Mouse (Mus musculus): ENCODE results near the gene Inip.
A peak's percentile ranks its signal among the peaks of the same experiment; 100 is the strongest.

Gene Inip

DNA sequence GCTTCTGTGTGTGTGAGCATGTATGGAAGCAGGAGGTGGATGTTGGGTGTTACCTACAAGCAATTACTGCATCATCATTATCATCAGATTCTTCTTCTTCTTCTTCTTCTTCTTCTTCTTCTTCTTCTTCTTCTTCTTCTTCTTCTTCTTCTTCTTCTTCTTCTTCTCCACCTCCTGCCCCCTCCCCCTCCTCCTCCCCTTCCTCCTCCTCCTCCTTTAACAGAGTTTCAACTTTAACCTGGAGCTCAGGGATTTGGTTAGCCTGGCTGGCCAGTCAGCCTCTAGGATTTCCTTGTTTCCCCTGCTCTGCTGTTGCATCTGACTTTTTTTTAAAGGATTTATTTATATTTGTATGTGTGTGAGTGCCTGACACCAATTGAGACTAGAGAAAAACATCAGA is at the start of gene Inip:
TSS of gene Inip (minus strand) at position 101 of the 400 bp plus-strand sequence.
- DNase-seq (ENCODE audit: low read depth, low spot score): no peak

DNA sequence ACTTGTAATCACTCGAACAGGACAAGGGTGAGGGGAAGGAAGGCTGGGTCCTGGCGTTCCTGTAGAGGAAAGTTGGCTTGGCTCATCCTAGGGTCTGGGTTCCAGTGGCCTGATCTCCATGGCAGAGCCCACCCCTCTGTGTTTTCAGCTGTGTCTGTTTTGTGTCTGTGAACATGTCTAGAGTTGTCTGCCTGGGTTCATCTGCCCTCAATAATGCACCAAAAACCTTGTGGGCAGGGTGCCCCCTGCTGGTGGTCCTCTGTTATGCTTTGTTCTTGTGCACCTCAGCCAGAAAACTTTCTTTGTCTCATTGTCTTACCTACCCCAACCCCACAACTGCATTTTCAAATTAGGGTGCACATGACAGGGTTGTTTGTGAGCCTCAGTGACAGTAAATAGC is 48.8 kb upstream of the Inip start:
- DNase-seq (ENCODE audit: low read depth, low spot score): peak; percentile 24

DNA sequence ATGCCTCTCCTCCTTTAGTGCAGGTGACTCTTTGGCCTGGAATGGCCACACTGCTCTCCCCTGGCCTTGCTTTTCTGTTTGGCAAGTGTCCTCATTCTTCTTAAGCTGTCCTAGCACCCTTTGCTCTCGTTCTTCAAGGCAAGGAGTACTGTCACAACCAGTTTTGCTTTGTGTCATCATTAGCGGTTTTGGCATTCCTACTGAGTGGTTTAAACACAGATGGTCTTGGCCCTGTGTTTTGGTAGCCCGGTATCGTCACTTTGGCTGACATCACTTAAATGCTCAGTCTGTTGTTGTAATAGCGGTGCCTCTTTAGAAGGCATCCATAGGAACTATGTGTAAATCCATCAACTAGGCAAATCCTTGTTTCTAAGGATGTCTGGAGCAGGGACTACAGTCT is 46.1 kb upstream of the Inip start:
- no peak for DNase-seq (ENCODE audit: low read depth, low spot score)

DNA sequence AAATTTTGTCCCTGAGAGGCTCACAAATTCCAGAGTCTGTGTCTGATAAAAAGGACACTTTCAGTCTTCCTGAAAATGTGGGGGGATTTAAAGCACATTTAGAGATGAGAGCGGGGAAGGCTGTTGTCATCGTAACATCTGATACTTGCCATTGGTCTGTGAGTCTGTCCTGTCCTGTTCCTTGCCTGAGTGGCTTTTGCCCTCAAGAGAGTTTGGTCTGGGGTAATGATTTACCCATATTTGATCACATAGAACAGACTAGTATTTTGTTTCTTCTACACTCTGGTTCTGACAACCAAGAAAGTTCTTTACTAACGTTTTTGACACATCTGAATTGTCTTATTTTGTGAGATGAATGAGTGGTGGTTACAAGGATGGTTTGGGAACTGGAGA is 43.9 kb upstream of the Inip start:
- no peak for DNase-seq (ENCODE audit: low read depth, low spot score)

DNA sequence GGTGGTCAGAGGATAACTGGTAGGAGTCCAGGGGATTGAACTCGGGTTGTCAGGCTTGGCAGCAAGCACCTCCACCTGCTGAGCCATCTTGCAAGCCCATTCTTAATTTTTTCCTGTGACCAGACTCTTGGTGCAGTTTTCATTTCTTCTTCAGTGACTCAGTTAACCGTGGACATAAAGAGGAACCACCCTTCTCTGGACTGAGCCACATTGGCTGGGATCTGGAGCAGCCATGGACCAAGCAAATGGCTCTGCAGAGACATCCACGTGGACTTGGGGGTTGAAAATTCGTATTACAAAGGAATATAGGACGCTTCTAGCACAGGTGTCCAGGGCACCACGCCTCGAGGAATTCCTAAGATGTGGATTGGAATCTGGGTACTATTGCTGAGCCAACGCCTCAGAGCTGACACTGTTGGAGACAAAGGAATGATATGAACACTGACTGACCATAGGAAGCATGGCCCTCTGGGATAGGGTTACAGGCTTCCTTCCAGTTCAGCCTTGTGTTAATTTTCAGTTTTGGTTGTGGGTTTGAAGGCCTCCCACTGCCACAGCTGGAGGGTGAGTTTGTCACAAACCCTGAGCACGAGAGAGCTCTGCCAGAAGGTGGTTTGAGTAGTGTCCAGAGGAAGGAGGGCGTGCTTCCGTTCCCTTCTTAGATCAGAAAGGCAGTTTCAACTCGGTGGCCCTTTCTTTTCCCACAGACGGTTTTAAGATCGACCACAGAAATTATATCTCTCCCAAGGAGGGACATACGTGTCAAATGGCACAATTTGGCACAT is 43.3 kb upstream of the Inip start:
- DNase-seq (ENCODE audit: low read depth, low spot score): no peak

DNA sequence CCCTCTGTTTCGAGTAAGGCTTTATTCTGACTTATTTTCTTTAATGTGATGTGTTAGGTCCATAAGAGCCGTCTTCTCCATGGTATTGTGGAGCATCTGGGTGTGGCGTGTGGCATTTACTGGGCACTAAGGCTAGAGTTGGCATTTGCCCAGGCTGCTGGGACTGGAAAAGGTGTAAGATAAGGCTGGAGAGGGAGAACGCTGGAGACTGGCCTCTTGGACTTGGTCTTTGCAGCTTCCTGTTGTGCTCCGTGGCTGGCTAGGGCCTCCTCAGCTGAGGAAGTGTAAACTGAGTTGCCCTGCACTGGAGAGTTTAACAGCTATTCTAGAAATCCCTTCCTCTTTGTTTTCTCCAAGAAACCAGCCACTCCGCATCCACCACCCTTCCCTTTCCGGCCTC is 36.3 kb upstream of the Inip start:
- no peak for DNase-seq (ENCODE audit: low read depth, low spot score)

DNA sequence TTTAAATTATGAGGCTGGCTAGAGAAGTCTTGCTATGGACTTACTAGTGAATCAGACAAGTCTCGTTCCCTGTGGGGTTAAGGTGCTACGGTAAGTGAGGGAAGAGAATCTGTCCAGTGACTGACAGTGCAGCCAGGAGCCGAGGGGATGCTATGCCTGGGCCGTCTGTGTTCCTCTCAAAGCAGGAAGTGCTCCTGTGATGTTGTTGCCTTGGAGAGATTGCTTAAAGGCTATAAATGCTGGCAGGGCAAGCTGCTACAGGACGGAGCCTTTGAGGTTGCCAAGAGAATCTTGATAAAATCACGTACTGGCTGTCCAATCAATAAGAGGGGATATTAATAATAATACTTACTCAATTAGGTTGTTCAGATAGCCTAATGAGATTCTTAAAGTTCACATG is 31.4 kb upstream of the Inip start:
- DNase-seq (ENCODE audit: low read depth, low spot score): no peak

DNA sequence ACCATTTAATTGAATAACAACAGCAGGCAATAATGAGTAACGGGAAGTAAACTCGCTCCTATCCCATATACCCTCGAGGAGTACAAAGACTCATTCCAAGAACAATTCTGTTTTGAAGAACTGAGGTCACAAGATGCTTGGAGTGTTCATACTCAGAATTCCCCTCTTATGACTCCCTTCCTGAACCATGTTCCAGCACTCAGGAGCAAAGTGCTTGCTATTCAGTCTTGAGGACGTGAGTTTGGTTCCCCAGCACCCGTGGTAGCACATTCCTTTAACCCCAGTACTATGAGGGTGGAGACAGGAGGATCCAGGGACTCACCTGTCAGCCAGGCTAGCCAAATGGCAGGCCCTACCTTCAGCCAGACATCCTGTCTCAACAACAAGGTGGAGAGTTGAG is 29.6 kb upstream of the Inip start:
- DNase-seq (ENCODE audit: low read depth, low spot score): no peak

DNA sequence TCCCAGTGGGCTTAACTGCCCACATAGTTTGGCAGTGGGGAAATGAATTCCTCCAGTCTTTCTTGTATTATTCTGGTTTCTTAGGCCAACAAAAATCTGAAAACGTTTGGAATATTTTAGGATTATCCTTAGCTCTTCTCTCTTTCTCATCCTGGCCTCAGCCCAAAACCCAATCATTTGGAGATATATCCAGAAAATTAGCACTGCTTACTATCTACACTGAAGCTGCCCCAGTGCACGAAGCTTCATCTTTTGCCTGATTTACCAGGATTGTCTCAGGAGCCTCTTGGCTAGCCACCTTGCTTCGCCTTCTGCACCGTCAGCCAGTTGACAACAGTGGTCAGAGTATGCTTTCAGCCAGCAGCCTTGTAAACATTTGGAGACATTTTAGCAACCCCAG is 27.7 kb upstream of the Inip start:
- DNase-seq (ENCODE audit: low read depth, low spot score): no peak

DNA sequence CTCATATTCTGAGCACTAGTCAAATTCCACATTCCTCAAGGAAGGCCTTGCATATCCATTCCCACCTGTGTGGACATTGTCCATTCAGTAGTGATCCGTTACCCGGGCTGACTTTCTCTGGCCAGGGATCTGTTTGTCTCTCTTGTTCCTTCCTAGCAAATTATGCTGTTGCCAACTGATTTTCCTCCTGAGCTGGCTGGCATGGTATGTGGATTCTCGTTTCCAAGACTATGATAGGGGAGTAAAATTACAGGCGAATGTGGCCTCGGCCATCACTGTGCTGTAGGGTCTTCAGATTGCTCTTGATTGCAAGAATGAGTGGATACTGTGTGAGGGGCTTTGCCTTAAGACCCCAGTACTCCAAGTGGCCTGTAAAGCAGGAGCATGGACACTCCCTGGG is 25.0 kb upstream of the Inip start:
- no peak for DNase-seq (ENCODE audit: low read depth, low spot score)

DNA sequence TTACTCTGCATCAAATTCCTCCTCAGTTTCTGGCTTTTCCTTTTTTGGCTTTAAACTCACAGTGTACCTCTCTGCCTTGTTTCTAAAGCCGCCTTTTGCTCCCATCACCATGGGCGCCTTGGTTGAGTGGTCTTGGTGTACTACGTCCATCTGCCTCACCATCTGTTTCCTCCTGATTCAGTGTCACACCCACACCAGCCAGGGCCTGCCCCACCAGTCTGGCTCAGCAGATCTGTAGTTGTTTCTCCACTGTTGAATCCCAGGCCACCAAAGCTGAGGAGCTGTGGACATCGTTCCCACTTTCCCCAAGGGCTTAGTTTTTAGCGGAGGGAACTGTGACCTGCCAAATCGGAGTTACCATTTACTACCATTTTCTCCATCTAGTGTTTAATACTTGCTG is 24.2 kb upstream of the Inip start:
- no peak for DNase-seq (ENCODE audit: low read depth, low spot score)

DNA sequence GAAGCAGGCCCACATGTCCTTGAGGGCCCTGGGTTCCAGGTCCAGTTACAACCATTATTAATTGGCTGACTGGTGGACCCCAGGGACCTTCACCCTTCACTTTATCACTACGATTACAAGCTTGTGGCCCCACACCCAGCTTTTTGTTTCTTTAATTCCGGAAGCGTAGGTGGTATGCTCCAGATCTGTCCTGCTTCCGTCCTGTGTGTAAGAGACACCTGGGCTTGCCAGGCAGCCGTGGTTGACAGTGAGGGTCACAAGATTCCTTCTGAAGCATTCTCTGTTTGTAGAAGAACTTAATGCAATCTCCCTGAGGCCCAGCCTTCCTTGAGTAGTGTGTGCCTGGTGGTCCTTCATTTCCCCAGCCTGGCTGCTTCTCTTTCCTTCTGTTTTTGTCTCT is 23.5 kb upstream of the Inip start:
- DNase-seq (ENCODE audit: low read depth, low spot score): no peak

DNA sequence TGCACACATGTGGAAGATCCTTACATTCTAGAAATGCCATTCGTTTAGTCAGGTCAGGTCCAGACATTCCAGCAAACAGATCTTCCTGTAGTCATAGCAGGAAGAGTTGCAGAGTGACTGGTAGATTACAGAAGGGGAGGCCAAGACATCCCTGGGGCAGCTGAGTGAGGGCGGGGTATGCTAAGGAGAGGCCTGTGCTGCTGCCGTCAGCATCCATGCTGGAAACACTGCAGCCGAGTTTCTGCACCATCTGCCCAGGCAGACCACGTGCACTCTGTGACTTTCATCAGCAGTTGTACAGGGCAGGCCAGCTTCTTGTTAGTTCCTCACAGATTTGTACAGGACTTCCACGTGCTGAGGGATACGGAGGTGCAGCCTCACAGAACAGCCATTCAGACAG is 22.1 kb upstream of the Inip start:
- no peak for DNase-seq (ENCODE audit: low read depth, low spot score)

DNA sequence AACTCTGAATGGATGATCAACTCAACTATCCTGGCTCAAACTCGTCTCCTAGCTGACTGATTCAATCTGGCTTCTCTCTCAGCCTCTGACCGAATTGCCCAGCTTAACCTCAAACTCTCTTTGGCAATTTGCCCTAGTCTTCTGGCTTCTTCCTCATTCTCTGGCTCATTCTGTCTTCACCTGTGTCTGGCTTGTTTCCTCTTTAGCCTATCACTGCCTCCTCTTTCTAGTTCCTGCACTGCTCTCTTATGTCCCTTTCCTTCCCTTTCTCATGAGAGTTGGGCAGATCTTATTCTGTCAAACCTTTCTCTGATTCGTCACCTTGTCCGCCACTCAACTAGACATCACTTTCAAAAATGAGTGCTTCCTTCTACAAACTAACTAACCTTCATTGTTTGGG is 20.7 kb upstream of the Inip start:
- no peak for DNase-seq (ENCODE audit: low read depth, low spot score)

DNA sequence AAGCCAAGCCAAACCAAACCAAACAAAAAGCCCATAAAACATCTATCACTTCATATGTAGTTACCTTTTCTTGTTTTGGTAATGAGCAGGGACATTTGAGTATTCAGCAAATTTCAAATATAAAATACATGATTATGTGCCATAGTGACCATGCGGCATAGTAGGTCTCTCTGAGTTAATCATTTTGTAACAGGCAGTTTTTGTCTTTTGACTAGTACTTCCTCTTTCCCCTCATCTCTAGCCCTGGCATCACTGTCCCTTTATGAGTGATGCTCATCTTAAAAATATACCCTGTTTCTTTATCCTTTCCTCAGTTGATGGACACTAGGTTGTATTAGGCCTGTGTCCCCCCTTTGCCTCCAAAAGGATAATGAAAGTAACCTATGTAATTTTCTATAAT is 20.1 kb upstream of the Inip start:
- DNase-seq (ENCODE audit: low read depth, low spot score): no peak

DNA sequence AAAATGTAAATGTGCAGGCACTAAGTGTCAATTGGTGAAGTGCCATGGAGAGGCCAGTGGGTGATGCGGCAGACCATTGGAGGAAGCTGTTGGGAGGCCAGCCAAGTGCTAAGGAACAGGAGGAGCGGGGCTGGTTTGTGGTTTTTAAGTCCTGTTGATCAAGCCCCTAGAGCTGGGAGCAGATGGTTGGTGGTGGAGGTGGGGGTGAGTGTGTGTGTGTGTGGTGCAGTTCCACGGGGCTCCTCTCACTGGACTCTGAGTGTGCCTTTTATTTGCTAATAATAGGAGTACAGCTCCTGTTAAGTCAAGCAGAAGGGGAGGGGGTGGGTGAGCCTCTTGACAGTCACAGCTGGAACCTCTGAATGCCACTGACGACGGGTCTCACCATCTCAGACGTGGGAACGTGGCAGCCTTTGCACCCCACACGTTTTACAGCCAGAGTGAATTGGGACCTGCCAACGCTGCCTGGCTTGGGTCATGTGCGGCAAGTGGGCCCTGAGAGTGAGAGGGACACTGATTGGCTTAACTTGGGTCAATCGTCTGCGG is 18.2 kb upstream of the Inip start:
- DNase-seq (ENCODE audit: low read depth, low spot score): no peak

DNA sequence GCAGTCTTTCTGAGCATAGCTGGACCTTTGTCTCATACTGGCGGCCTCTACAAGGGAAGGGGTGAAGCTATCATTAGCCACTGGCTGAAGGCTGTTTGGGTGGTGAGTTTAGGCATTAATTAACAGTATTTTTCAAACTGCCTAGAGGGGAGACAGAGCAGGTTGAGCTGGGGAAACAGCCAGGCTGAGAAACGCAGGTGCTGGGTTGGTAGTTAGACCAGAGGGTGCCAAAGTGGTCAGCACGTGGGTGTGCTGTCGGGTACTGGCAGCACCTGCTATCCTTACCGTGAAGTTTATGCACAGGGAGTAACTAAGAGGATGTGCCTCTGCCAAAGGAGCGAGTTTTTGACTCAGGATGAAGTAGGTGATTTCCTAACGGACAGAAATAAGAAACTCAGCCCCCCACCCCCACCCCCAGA is 17.7 kb upstream of the Inip start:
- DNase-seq (ENCODE audit: low read depth, low spot score): no peak

DNA sequence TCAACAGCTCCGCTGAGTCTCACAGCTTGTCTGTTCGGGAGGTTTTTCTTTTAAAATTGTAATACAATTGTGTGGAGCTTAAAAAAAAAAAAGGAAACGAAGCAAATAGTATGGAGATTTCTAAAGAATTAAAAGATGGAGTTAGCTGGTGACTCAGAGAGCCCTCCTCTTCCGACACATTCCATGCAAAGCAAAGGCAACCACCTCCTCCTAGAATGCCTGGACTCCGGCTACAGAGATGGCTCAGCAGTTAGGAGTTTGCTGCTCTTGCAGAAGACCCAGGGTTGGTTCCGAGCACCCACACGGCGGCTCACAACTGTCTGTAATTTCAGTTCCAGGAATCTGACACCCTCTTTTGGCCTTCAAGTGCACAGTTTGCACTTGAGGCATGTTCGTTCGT is 17.1 kb upstream of the Inip start:
- no peak for DNase-seq (ENCODE audit: low read depth, low spot score)

DNA sequence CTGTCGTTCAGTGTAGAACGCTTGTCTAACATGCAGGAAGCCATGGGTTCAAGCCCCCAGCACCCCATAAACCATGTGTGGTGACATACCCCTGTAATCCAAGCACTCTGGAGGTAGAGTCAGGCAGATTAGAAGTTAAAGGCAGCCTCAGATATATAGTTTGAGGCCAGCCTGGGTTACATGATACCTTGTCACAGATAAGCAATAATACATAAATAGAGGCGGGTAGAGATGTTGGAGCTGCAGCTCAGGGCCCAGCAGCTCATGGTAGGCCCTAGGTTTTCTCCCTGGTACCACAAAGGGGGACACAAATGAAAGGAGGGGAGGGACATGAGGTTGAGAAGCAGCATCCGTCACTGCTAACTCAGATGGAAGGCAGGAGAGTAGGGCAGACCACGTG is 16.4 kb upstream of the Inip start:
- no peak for DNase-seq (ENCODE audit: low read depth, low spot score)

DNA sequence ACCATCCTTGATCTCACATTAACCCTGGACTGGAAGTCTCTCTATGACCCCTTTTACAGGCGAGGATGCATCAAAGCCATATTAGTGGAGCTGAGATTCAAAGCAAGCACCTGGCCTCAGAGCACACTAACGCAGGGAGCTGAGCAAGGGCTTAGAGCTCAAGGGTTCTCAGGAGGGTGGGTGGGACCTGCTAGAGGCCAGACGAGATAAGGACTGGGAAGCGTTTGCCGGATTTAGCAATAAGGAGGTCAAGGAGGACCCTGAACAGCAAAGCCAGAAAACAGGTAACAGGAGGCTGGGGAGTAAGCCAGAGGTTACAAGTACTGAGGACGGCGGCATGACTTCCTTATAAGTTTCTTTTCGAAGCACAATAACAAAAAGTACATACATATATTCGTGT is 15.1 kb upstream of the Inip start:
- DNase-seq (ENCODE audit: low read depth, low spot score): no peak

DNA sequence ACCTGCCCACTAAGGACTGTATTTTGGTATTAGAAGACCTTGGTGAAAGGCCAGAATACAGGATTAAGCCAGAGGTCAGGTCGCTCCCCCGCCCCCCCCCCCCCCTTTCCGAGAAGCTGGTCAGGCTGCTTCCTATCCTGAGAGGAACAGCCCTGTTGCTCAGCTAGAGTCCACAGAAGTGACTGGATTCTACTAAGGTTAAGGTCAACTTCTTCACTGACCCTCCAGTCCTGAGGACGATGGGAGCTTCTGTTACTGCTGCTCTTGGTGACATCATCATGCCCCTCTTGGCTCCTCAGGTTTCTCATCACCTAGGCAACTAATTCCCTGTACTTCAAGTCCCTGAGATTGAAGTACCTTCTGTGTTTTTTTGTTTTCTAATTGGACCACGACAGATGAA is 14.6 kb upstream of the Inip start:
- DNase-seq (ENCODE audit: low read depth, low spot score): no peak

DNA sequence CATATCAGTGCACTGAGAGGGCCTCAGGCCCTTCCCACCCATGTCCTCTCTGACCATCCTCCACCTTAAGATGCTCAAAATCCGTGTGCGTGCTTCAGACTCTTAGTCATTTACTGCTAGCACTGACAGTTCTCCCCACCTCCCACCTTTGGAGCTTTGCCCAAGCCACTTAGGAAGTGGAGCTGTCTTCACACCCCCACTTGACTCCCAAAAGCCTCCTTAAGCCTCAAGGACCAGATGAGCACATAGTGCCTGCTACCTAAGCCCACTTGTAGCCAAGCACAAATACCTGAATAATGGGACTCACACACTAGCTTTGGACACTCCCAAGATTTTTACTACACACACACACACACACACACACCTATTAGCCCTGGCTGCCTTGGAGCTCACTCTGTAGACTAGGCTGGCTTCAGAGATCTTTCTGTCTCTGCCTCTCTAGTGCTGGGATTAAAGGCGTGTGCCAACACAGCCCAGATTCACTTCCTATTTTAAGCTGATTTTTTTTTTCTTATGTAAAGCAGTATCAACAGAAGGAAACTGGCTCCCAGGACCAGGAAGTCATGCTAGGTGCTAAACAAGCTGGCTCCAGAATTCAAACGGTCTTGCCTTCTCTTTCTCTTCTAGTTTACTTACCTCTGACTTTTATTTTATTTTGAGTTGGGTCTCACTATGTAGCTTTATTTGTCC is 13.9 kb upstream of the Inip start:
- DNase-seq (ENCODE audit: low read depth, low spot score): no peak

DNA sequence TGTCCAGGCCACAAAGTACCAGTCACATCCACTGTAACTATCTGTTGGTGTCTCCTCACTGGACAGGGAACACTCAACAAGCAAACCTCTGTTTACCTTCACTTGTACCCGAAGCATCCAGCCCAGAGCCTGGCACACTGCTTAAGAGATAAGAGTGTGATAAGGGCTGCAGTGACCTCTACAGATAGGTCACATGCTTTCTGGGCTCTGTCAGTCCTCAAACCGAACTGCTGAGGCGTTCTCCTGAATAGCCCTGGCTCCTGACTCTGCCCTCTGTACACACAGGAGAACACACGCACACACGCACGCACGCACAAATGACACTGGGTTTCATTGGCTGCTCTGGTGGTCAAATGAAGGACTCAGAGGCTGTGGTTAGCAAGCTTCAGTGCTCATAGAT is 12.7 kb upstream of the Inip start:
- DNase-seq (ENCODE audit: low read depth, low spot score): no peak

Data from c-Kit-negative CD71-positive TER-119-positive erythroid progenitor cells, embryonic 14.5 days (primary cell).